Mouse (Mus musculus) kidney, adult 2 months (tissue): ENCODE data around the gene Ubl7.

ENCODE experiments used
- CTCF ChIP-seq: fragments of 200-500 bp; conservative IDR thresholded peaks from 2 replicates; pipeline ENCODE4 v1.5.1; 2011; ENCODE audit warnings: low read depth, mild to moderate bottlenecking, control low read depth, low read length, moderate library complexity, mixed read lengths; ENCODE audit not compliant: insufficient read depth, insufficient read length
- POLR2A ChIP-seq: fragments of 200-500 bp; IDR thresholded peaks from one replicate; pipeline ENCODE4 v1.6.1; 2011; ENCODE audit warnings: low read depth, low read length, control low read depth

GRCm38 (mm10) chr9:57949102-57949704, 38.4 kb downstream of the Ubl7 start:
- TF ChIP-seq POLR2A (no peak), CTCF (no peak)
